Mouse (Mus musculus) embryo, embryonic 10.5 days (tissue): ENCODE measurements around the gene Sp2.

Experiments
- DNase-seq: peaks from one replicate; pipeline ENCODE4 v3.0.0-alpha.2; 2015; ENCODE audit warnings: low spot score

Sp2 gene

GRCm38 (mm10) chr11:96970341-96970740 lies 12.4 kb downstream of the Sp2 start:
- no peak for DNase-seq

GRCm38 (mm10) chr11:96969746-96970145 lies 13.0 kb downstream of the Sp2 start:
- no peak for DNase-seq

GRCm38 (mm10) chr11:96969280-96969722 lies 13.5 kb downstream of the Sp2 start:
- DNase-seq = no peak

- no peak for DNase-seq
These were observed 14.3 kb downstream of the Sp2 start for GRCm38 (mm10) chr11:96968476-96968875.

GRCm38 (mm10) chr11:96967544-96968269 lies 15.1 kb downstream of the Sp2 start:
- DNase-seq = no peak

- no peak for DNase-seq
These were observed 15.7 kb downstream of the Sp2 start for GRCm38 (mm10) chr11:96966914-96967543.

GRCm38 (mm10) chr11:96966172-96966571 lies 16.6 kb downstream of the Sp2 start:
- DNase-seq = no peak

- DNase-seq = peak; percentile 92
These were observed 19.2 kb downstream of the Sp2 start for GRCm38 (mm10) chr11:96963580-96963979.

GRCm38 (mm10) chr11:96957061-96957805 lies 25.5 kb downstream of the Sp2 start:
- DNase-seq = no peak

GRCm38 (mm10) chr11:96956009-96956724 lies 26.6 kb downstream of the Sp2 start:
- DNase-seq = peak; percentile 34

- DNase-seq = no peak
These were observed 27.7 kb downstream of the Sp2 start for GRCm38 (mm10) chr11:96955094-96955493.

- DNase-seq = no peak
These were observed 29.9 kb downstream of the Sp2 start for GRCm38 (mm10) chr11:96952896-96953295.

GRCm38 (mm10) chr11:96952426-96952825 lies 30.3 kb downstream of the Sp2 start:
- no peak for DNase-seq

GRCm38 (mm10) chr11:96950767-96951166 lies 32.0 kb downstream of the Sp2 start:
- peak; percentile 16 for DNase-seq

GRCm38 (mm10) chr11:96947849-96948248 lies 34.9 kb downstream of the Sp2 start:
- no peak for DNase-seq

- no peak for DNase-seq
These were observed 36.3 kb downstream of the Sp2 start for GRCm38 (mm10) chr11:96946498-96946897.

- DNase-seq = no peak
These were observed 37.7 kb downstream of the Sp2 start for GRCm38 (mm10) chr11:96944844-96945580.

GRCm38 (mm10) chr11:96943746-96944304 lies 38.9 kb downstream of the Sp2 start, which contains the start of gene Pnpo:
Gene Pnpo (minus strand): TSS chr11:96943986.
- DNase-seq = peak; percentile 95

- no peak for DNase-seq
These were observed 40.7 kb downstream of the Sp2 start for GRCm38 (mm10) chr11:96941989-96942590.

- DNase-seq = no peak
These were observed 41.9 kb downstream of the Sp2 start for GRCm38 (mm10) chr11:96940578-96941465.
